Mouse (Mus musculus) MEL (cell line): ENCODE results near the gene Mecom.

Source experiments
- CHD1 ChIP-seq: IDR thresholded peaks from 2 replicates; pipeline ENCODE4 v1.6.1; 2012; ENCODE audit warnings: low read depth, mild to moderate bottlenecking, inconsistent platforms, low read length, improper control_type of control experiment
- CHD2 ChIP-seq: IDR thresholded peaks from 2 replicates; pipeline ENCODE4 v1.6.1; 2011; ENCODE audit warnings: low read length, improper control_type of control experiment
- CTCF ChIP-seq, 3 experiments: IDR thresholded peaks in 2 of 3; conservative IDR thresholded peaks in 1 of 3; 2 replicates each; pipeline ENCODE4 v1.5.1; 2011 to 2012; ENCODE audit warnings: low read length in 3 of 3, low read depth in 2 of 3, mild to moderate bottlenecking in 2 of 3, improper control_type of control experiment in 1 of 3, inconsistent platforms in 1 of 3, mixed read lengths in 1 of 3, moderate library complexity in 1 of 3; ENCODE audit not compliant: control insufficient read depth in 1 of 3, insufficient read depth in 1 of 3, poor library complexity in 1 of 3, severe bottlenecking in 1 of 3
- TAL1 ChIP-seq: IDR thresholded peaks from 2 replicates; pipeline ENCODE4 v1.6.1; 2012; ENCODE audit warnings: mild to moderate bottlenecking, inconsistent platforms, low read length, moderate library complexity, mixed read lengths
- ZMIZ1 ChIP-seq: IDR thresholded peaks from 2 replicates; pipeline ENCODE4 v1.6.1; 2012; ENCODE audit warnings: low read depth, mild to moderate bottlenecking, inconsistent platforms, low read length, improper control_type of control experiment, moderate library complexity
- ZNF384 ChIP-seq: IDR thresholded peaks from 2 replicates; pipeline ENCODE4 v1.6.1; 2012; ENCODE audit warnings: low read depth, mild to moderate bottlenecking, inconsistent platforms, low read length, improper control_type of control experiment

DNA sequence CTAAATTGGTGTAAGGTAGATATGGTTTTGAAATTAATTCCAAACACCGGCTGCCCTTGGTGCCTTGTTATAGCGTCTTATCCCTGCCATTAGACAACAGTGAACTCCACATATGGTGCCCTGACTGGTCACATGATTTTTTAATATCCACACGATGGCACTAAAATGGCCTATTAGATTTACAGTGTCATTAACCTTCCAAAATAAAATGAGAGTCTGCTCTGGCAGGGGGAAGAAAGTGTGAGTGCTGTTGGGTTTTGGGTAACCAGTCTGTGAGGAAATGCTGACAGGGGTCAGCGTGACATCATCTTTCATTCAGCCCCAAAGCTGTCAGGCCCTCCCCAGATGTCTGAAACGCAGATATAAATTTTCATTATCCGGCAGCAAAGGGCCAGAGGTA lies 461.7 kb downstream of the Mecom start:
- no peak for TF ChIP-seq ZNF384
- TF ChIP-seq CTCF (IDR thresholded peaks at IDR 0.05 in 2 of 3, conservative IDR thresholded peaks at IDR 0.05 in 1 of 3; ENCODE audit: control insufficient read depth in 1 of 3, insufficient read depth in 1 of 3, low read depth in 2 of 3, low read length in 3 of 3, poor library complexity in 1 of 3, severe bottlenecking in 1 of 3): no peak
- no peak for TF ChIP-seq TAL1
- no peak for TF ChIP-seq CHD2
- TF ChIP-seq CHD1: no peak
- TF ChIP-seq ZMIZ1: no peak
